Mouse (Mus musculus): Measurements from ENCODE around the gene Cadps. TPM values are rescaled to one million over a fixed set of nuclear protein-coding genes. Genes with fewer than 3 reads are reported as not detected.

Cadps gene
- polyA plus RNA-seq, 1 experiment from 2014 or later = 63.4 TPM

DNA sequence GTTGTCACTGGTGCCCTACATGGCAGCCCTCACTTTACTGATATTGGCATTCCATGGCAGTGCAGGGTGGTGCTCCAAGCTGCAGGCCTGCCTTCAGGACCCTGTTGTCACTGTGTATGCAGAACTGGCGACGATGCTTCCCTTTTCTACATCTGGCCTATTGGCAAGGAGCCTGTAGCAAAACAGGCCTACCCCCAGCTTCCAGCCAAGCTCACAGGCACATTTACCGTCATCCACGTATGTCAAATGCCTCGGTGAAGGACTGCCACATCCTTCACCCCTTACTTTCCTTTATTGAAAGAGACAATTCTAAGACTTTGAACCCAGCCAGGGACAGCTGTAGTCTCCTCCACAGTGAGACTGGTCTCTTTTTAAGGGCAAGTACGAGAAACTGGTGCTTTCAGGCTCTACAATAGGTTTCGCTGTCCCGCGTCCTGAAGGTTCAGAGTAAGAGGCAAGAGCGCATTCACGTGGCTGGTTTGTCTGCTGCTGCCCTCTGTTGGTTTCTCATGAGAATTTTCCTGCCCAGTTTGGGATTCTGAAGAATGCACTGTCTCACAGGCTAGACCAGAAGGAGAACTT is 292.8 kb downstream of the Cadps start:
- Histone ChIP-seq H3K27ac (no peak overlapping the region), H3K27me3 (ENCODE audit: control insufficient read depth, insufficient read depth, low read length) (no peaks in the 10 kb centered on the region), H3K9me3 (ENCODE audit: control insufficient read depth, low read length) (no peaks in the 10 kb centered on the region), H3K36me3 (replicated peaks; ENCODE audit: control insufficient read depth, insufficient read depth) (peaks cover 25% of the 10 kb centered on the region), H3K4me1 (replicated peaks; ENCODE audit: control insufficient read depth, insufficient read depth, low read length) (0 out of 2 replicates have a peak, but pooled peaks cover 3% of the 10 kb centered on the region), H3K4me2 (replicated peaks) (peak overlapping the region; percentile 33), H3K9ac (no peak overlapping the region), H3K4me3 (replicated peaks; ENCODE audit: low read length) (no peak overlapping the region)
- 10% methylated on average over 11 of the region's 11 CpGs for WGBS
- ATAC-seq (ENCODE audit: low FRiP score) (peak; percentile 58; the same call in 1 of the 2 replicates), DNase-seq (ENCODE audit: low spot score) (peak; percentile 76)

DNA sequence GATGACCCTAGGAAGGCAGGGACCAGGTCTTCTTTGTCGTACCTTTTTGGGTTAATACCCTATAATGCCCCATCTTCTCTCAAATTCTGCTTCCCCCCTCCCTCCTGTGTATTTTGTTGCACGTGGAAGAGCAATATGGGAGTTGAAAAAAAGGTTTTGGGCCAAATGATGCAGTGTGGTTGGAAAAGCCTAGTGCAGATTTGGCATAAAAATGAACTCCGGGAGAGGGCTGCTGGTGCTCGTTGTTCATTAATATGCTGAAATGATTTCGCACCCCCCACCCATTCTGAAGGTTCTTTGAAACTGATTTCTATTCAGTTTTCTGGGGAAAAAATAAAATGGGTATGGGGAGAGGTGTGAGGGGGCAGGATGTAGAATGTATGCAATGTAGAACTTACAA is 295.6 kb downstream of the Cadps start:
- no peaks in the 10 kb centered on the region for H3K27me3 ChIP-seq (ENCODE audit: control insufficient read depth, insufficient read depth, low read length)
- 75% methylated on average over 5 of the region's 5 CpGs for WGBS
- DNase-seq (ENCODE audit: low spot score) = no peak

DNA sequence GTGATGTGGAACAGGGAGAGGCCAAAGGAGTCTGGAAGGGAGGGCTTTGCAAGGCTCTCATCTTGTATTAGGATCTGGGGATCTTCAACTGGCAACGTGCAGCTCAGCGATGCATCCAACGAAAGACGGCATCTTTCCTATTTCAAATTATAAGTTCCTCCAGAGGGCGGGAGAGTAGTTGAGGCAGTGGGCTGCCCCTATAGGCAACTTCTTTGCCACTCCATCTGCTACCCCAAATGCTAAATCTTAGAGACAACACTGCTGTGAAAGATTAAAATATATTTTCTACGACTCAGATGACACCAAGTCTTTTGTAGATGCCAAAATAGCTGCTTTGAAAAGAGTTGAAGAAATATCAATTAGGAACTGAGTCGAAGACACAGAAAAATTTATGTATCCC is 315.9 kb downstream of the Cadps start:
- Histone ChIP-seq H3K4me3 (replicated peaks; ENCODE audit: low read length) (no peak overlapping the region), H3K9ac (no peak overlapping the region), H3K4me2 (replicated peaks) (no peak overlapping the region), H3K27ac (no peak overlapping the region), H3K36me3 (replicated peaks; ENCODE audit: control insufficient read depth, insufficient read depth) (peaks cover 8% of the 10 kb centered on the region), H3K27me3 (ENCODE audit: control insufficient read depth, insufficient read depth, low read length) (no peaks in the 10 kb centered on the region), H3K4me1 (replicated peaks; ENCODE audit: control insufficient read depth, insufficient read depth, low read length) (no peaks in the 10 kb centered on the region), H3K9me3 (ENCODE audit: control insufficient read depth, low read length) (no peaks in the 10 kb centered on the region)
- WGBS = 81% methylated on average over 7 of the region's 7 CpGs
- no peak for DNase-seq (ENCODE audit: low spot score)
- ATAC-seq (ENCODE audit: low FRiP score) = no peak

More for the DNA sequence above, 295.6 kb downstream of the Cadps start:
- H3K4me1 ChIP-seq (replicated peaks; ENCODE audit: control insufficient read depth, insufficient read depth, low read length) = 0 out of 2 replicates have a peak, but pooled peaks cover 3% of the 10 kb centered on the region
- H3K4me3 ChIP-seq (replicated peaks; ENCODE audit: low read length) = no peak overlapping the region
- H3K27ac ChIP-seq = no peak overlapping the region
- no peak for ATAC-seq (ENCODE audit: low FRiP score)
- H3K9me3 ChIP-seq (ENCODE audit: control insufficient read depth, low read length) = no peaks in the 10 kb centered on the region
- H3K4me2 ChIP-seq (replicated peaks) = no peak overlapping the region
- H3K9ac ChIP-seq = no peak overlapping the region
- H3K36me3 ChIP-seq (replicated peaks; ENCODE audit: control insufficient read depth, insufficient read depth) = peaks cover 49% of the 10 kb centered on the region

DNA sequence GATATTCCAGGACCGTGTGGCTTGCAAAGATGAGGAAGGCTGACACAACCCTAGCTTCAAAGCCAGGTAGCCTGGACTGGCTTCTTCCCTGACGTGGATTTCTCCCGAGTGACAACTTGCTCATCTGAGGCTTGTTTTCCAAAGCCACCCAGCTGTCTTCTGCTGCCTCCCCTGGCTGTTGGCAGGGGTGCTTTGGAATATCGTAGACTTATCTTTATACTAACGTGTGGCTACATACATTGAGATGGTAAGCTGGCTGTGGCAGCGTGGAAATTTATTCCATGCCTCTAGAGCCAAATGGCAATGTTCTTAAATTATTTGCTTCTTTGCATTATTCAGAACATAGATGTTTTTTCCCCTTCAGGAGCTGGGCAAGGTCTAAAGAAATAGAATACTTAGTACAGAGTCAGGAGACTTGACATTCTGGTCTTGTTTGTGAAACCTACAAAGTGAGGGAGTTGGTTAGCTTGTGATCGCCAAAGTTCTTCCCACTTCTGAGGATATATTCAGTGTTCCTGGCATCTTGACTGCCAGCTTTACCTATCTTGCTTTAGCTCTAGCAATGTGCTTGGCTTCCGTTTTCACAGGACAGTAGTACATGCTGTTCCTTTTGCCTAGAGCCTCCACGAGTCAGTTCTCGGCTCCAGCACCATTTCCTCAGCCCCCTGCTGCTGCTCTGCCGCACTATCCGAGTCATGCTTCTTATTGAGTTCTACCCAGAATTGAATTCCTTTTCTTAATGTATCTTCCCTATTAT is 318.5 kb downstream of the Cadps start:
- Histone ChIP-seq H3K27ac (no peak overlapping the region), H3K9ac (no peak overlapping the region), H3K4me3 (replicated peaks; ENCODE audit: low read length) (no peak overlapping the region), H3K4me2 (replicated peaks) (no peak overlapping the region), H3K36me3 (replicated peaks; ENCODE audit: control insufficient read depth, insufficient read depth) (peaks cover 15% of the 10 kb centered on the region), H3K9me3 (ENCODE audit: control insufficient read depth, low read length) (no peaks in the 10 kb centered on the region), H3K4me1 (replicated peaks; ENCODE audit: control insufficient read depth, insufficient read depth, low read length) (no peaks in the 10 kb centered on the region), H3K27me3 (ENCODE audit: control insufficient read depth, insufficient read depth, low read length) (no peaks in the 10 kb centered on the region)
- DNase-seq (ENCODE audit: low spot score) = no peak
- no peak for ATAC-seq (ENCODE audit: low FRiP score)
- 83% methylated on average over 12 of the region's 12 CpGs for WGBS

DNA sequence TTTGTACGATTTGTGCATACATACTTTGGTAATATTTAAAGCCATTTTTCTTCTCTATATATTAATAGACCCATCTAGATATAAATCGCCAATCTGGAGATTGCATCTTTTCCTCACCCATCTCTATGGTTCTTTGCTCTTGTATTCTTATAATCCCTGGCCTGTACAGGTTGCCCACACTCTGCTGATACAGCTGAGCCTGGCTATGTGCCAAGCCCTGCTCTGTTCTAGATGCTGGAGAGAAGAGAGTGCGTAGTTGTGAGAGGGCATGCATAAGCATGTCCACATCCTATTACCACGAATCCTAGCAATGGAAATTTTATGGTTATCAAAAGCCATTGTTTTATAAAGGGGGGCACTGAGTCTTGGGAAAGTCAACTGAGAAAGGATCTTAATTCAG is 360.7 kb downstream of the Cadps start:
- Histone ChIP-seq H3K4me3 (replicated peaks; ENCODE audit: low read length) (no peak overlapping the region), H3K27ac (no peak overlapping the region), H3K9ac (no peak overlapping the region), H3K4me1 (replicated peaks; ENCODE audit: control insufficient read depth, insufficient read depth, low read length) (no peaks in the 10 kb centered on the region), H3K27me3 (ENCODE audit: control insufficient read depth, insufficient read depth, low read length) (no peaks in the 10 kb centered on the region), H3K9me3 (ENCODE audit: control insufficient read depth, low read length) (no peaks in the 10 kb centered on the region), H3K36me3 (replicated peaks; ENCODE audit: control insufficient read depth, insufficient read depth) (peaks cover 8% of the 10 kb centered on the region), H3K4me2 (replicated peaks) (no peak overlapping the region)
- 77% methylated on average over 4 of the region's 4 CpGs for WGBS
- ATAC-seq (ENCODE audit: low FRiP score) (no peak), DNase-seq (ENCODE audit: low spot score) (no peak)

DNA sequence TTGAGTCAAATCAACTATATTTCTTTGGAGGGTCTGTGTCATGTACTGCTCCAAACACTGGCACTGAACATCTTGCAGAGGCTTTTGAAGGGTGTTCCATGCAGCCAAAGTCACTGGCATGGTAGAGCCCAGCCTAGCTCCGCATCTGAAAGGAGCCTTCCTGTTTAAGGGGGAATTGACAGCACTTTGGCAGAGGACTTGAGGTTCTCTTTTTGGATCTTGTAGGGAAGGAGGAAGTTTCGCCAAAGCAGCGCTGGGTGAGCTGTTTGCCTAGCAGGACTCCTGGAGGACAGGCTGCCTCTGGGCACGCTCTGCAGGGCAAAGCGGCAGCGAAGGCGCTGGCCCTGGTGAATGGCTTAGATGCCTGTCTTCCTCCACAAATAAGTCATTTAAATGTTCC is 363.2 kb downstream of the Cadps start:
- no peak overlapping the region for H3K4me3 ChIP-seq (replicated peaks; ENCODE audit: low read length)
- 48% methylated on average over 7 of the region's 7 CpGs for WGBS

DNA sequence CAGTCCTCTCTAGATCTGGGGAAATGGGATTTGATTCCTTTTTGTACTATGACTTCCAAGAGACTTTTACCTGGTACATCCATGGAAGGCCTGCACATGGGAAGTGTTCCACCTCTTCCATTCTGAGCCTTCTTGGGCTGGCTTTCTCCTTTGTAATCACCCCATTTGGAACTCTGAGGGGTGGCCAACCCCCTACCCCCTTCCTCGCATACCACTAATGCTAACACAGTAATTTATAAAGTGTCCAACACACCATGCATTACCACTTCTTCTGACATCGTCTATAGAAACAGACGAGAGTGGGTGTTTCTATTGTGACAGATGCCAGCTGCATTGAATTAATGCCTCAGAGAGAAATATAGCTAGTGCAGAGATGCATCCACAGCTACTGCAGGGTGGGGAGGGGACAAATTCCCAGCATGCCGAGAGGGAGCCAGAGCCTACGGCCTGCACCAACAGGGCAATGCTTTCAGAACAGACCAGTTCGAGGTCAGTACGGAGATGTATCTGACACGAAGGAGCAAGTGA is 367.8 kb downstream of the Cadps start:
- Histone ChIP-seq H3K27me3 (ENCODE audit: control insufficient read depth, insufficient read depth, low read length) (no peaks in the 10 kb centered on the region), H3K27ac (no peak overlapping the region), H3K9me3 (ENCODE audit: control insufficient read depth, low read length) (no peaks in the 10 kb centered on the region), H3K9ac (no peak overlapping the region), H3K36me3 (replicated peaks; ENCODE audit: control insufficient read depth, insufficient read depth) (peaks cover 13% of the 10 kb centered on the region; the same call in 1 of the 2 replicates), H3K4me2 (replicated peaks) (no peak overlapping the region), H3K4me3 (replicated peaks; ENCODE audit: low read length) (no peak overlapping the region), H3K4me1 (replicated peaks; ENCODE audit: control insufficient read depth, insufficient read depth, low read length) (no peaks in the 10 kb centered on the region)
- ATAC-seq (ENCODE audit: low FRiP score) = no peak
- DNase-seq (ENCODE audit: low spot score) = no peak
- 69% methylated on average over 8 of the region's 8 CpGs for WGBS

More for the DNA sequence above, 363.2 kb downstream of the Cadps start:
- no peak for DNase-seq (ENCODE audit: low spot score)
- no peak overlapping the region for H3K9ac ChIP-seq
- H3K9me3 ChIP-seq (ENCODE audit: control insufficient read depth, low read length) = no peaks in the 10 kb centered on the region
- no peaks in the 10 kb centered on the region for H3K4me1 ChIP-seq (replicated peaks; ENCODE audit: control insufficient read depth, insufficient read depth, low read length)
- H3K36me3 ChIP-seq (replicated peaks; ENCODE audit: control insufficient read depth, insufficient read depth) = no peaks in the 10 kb centered on the region
- H3K4me2 ChIP-seq (replicated peaks) = no peak overlapping the region
- no peaks in the 10 kb centered on the region for H3K27me3 ChIP-seq (ENCODE audit: control insufficient read depth, insufficient read depth, low read length)
- no peak; the same call in 1 of the 2 replicates for ATAC-seq (ENCODE audit: low FRiP score)
- no peak overlapping the region for H3K27ac ChIP-seq

DNA sequence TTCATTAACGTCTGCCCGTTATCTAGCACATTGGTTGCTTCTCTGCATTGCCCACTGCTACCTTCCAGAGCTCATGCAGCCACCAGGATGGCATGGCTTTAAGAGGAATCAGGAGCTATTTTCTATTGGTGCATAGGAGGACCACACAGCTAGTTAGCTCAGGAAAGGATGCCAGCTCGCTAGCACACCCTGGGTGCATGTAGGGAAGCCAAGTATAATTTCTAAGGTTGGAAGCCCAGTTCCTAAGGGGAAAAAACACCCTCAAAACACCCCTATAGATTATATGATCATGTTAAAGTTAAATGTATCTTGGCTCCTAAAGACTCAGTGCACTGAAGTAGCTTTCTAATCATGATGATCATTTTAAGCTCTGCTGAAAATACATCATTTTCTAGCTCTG is 372.1 kb downstream of the Cadps start:
- DNase-seq (ENCODE audit: low spot score) (no peak), ATAC-seq (ENCODE audit: low FRiP score) (no peak)
- Histone ChIP-seq H3K27ac (no peak overlapping the region), H3K27me3 (ENCODE audit: control insufficient read depth, insufficient read depth, low read length) (no peaks in the 10 kb centered on the region), H3K9ac (no peak overlapping the region), H3K4me2 (replicated peaks) (no peak overlapping the region), H3K36me3 (replicated peaks; ENCODE audit: control insufficient read depth, insufficient read depth) (peaks cover 19% of the 10 kb centered on the region; the same call in 1 of the 2 replicates), H3K4me3 (replicated peaks; ENCODE audit: low read length) (no peak overlapping the region), H3K4me1 (replicated peaks; ENCODE audit: control insufficient read depth, insufficient read depth, low read length) (no peaks in the 10 kb centered on the region), H3K9me3 (ENCODE audit: control insufficient read depth, low read length) (no peaks in the 10 kb centered on the region)
- 77% methylated on average over 3 of the region's 3 CpGs for WGBS

DNA sequence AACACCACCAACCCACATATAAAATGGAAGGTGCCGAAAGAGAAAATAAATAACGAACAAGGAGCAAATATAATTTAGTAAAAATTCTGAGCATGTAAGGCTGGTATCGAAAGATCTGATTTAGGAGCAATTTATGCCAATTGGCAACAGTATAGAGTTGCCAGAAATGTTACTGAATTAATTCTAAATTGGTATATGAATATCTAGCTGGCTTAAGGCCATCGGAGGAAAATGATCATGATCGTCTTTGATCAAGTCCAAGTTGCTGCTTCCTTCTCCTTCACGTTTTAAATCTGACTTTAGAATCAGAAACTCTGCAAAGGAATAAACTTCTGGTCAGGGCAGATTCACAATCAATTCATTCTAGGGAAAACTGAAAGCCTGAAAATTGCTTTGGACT is 374.0 kb downstream of the Cadps start:
- no peak overlapping the region for H3K4me2 ChIP-seq (replicated peaks)
- H3K4me1 ChIP-seq (replicated peaks; ENCODE audit: control insufficient read depth, insufficient read depth, low read length) = no peaks in the 10 kb centered on the region
- ATAC-seq (ENCODE audit: low FRiP score) (no peak), DNase-seq (ENCODE audit: low spot score) (no peak)
- H3K4me3 ChIP-seq (replicated peaks; ENCODE audit: low read length) = no peak overlapping the region
- H3K9ac ChIP-seq = no peak overlapping the region
- H3K27me3 ChIP-seq (ENCODE audit: control insufficient read depth, insufficient read depth, low read length) = no peaks in the 10 kb centered on the region
- 92% methylated on average over 6 of the region's 6 CpGs for WGBS
- no peak overlapping the region for H3K27ac ChIP-seq
- H3K9me3 ChIP-seq (ENCODE audit: control insufficient read depth, low read length) = no peaks in the 10 kb centered on the region
- peaks cover 19% of the 10 kb centered on the region; the same call in 1 of the 2 replicates for H3K36me3 ChIP-seq (replicated peaks; ENCODE audit: control insufficient read depth, insufficient read depth)

Data from hindbrain, embryonic 14.5 days (tissue).